Mouse (Mus musculus) neural tube, embryonic 12.5 days (tissue): ENCODE measurements at regions not wholly inside any gene's neighbourhood (a gene's known extent, or its start where the extent isn't known, plus 50 kb on each side); places are given as distances from the start of the nearest gene placed in this dataset.
A peak's percentile ranks its signal among the peaks of the same experiment; 100 is the strongest.

Experiments used
- ATAC-seq: fragments of 200-750 bp; cut with Nextera tagmentation; 2 replicates; pipeline ENCODE4 v1.8.0; 2017; ENCODE audit warnings: low read depth, mild to moderate bottlenecking, moderate TSS enrichment, moderate library complexity; ENCODE audit not compliant: low FRiP score
- H3K27ac ChIP-seq: fragments of 300-500 bp; sonication (generic); 2 replicates; pipeline ENCODE4 v1.5.1; 2016
- H3K27me3 ChIP-seq: fragments of 300-500 bp; sonication (generic); replicated peaks from 2 replicates; pipeline ENCODE4 v1.6.1; 2016; ENCODE audit warnings: mild to moderate bottlenecking
- H3K36me3 ChIP-seq: fragments of 300-500 bp; sonication (generic); 2 replicates; pipeline ENCODE4 v1.6.1; 2016; ENCODE audit warnings: mild to moderate bottlenecking
- H3K4me1 ChIP-seq: fragments of 300-500 bp; sonication (generic); 2 replicates; pipeline ENCODE4 v1.6.1; 2016
- H3K4me2 ChIP-seq: fragments of 300-500 bp; sonication (generic); replicated peaks from 2 replicates; pipeline ENCODE4 v1.6.1; 2016; ENCODE audit warnings: mild to moderate bottlenecking
- H3K4me3 ChIP-seq: fragments of 300-500 bp; sonication (generic); 2 replicates; pipeline ENCODE4 v1.5.1; 2016
- H3K9ac ChIP-seq: fragments of 300-500 bp; sonication (generic); 2 replicates; pipeline ENCODE4 v1.6.1; 2016; ENCODE audit warnings: mild to moderate bottlenecking
- H3K9me3 ChIP-seq: fragments of 300-500 bp; sonication (generic); 2 replicates; pipeline ENCODE4 v1.6.1; 2016; ENCODE audit warnings: mild to moderate bottlenecking
- WGBS: fragments of 180-500 bp; shearing (Covaris S2); methylation state at CpG from one replicate; pipeline ENCODE4 v1.1.7; 2016; 5-methylcytosine and 5-hydroxymethylcytosine counted together

GRCm38 (mm10) chr7:40195366-40195765, 677.8 kb downstream of the Zfp619 start:
- no peak for ATAC-seq
- Histone ChIP-seq H3K4me1 (no peaks in the 10 kb centered on the region), H3K9ac (no peak overlapping the region), H3K4me3 (no peak overlapping the region), H3K27me3 (no peaks in the 10 kb centered on the region), H3K36me3 (no peaks in the 10 kb centered on the region), H3K4me2 (no peak overlapping the region), H3K9me3 (no peaks in the 10 kb centered on the region), H3K27ac (no peak overlapping the region)
- WGBS: 82% methylated on average over 3 of the region's 3 CpGs

GRCm38 (mm10) chr7:40202615-40203014, 685.0 kb downstream of the Zfp619 start:
- ATAC-seq: no peak
- H3K27me3 ChIP-seq: no peaks in the 10 kb centered on the region
- no peak overlapping the region for H3K9ac ChIP-seq
- no peak overlapping the region for H3K27ac ChIP-seq
- no peaks in the 10 kb centered on the region for H3K4me1 ChIP-seq
- H3K36me3 ChIP-seq: no peaks in the 10 kb centered on the region
- H3K4me3 ChIP-seq: no peak overlapping the region
- H3K9me3 ChIP-seq: no peaks in the 10 kb centered on the region
- no peak overlapping the region for H3K4me2 ChIP-seq
- 82% methylated on average over 1 of the region's 1 CpGs for WGBS

- Histone ChIP-seq H3K27me3 (no peaks in the 10 kb centered on the region), H3K4me1 (no peaks in the 10 kb centered on the region), H3K4me2 (no peak overlapping the region), H3K27ac (no peak overlapping the region), H3K36me3 (no peaks in the 10 kb centered on the region), H3K9me3 (no peaks in the 10 kb centered on the region), H3K4me3 (no peak overlapping the region), H3K9ac (no peak overlapping the region)
- WGBS: 84% methylated on average over 5 of the region's 5 CpGs
- no peak for ATAC-seq
Measured at GRCm38 (mm10) chr7:40211956-40212355, 686.2 kb upstream of the Vstm2b start.

DNA sequence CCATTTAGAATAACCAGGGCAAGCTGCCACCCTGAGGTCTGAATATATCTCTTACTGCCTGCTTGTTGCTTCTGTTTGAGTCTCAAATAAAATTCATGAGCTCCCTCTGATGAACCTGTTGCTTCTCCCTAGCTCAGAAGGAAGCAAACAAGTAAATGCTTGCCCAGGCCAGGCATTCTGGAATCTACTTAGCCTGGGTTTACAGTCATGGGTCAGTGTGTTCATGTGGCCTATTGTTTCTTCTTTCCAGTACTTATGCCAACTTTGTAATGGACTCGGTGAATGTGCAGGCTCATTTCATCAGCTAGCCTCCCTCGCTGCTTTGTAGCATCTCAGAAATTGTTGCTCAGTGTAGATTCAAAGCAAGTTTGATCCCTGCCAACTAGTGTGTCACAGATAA, 685.6 kb upstream of the Vstm2b start:
- Histone ChIP-seq H3K4me2 (no peak overlapping the region), H3K36me3 (no peaks in the 10 kb centered on the region), H3K4me3 (no peak overlapping the region), H3K9me3 (no peaks in the 10 kb centered on the region), H3K27ac (no peak overlapping the region), H3K4me1 (no peaks in the 10 kb centered on the region), H3K27me3 (no peaks in the 10 kb centered on the region), H3K9ac (no peak overlapping the region)
- no peak for ATAC-seq
- 91% methylated on average over 2 of the region's 2 CpGs for WGBS

DNA sequence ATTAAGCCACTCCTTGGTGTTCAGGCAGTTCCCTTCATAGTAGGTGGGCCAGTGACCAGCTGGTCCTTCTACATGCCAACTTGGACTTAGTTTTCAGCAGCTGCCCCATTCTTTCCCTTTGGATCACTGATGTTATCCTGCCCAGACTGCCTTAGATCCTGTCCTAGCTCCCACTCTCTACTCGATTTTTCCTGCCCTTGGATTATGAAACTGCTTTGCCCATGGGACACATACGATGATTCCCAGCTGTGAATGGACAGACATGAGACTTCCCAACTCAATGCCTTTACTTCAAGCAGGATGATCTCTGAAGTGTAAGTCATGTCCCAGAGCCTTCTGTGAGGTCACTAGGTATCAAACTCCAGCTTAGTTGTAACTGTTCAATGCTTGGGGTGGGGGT, 684.5 kb upstream of the Vstm2b start:
- Histone ChIP-seq H3K9ac (no peak overlapping the region), H3K4me1 (no peaks in the 10 kb centered on the region), H3K36me3 (no peaks in the 10 kb centered on the region), H3K27ac (no peak overlapping the region), H3K9me3 (no peaks in the 10 kb centered on the region), H3K27me3 (no peaks in the 10 kb centered on the region), H3K4me3 (no peak overlapping the region), H3K4me2 (no peak overlapping the region)
- 72% methylated on average over 2 of the region's 2 CpGs for WGBS
- no peak for ATAC-seq

- ATAC-seq: peak; percentile 35; the same call in 1 of the 2 replicates
- Histone ChIP-seq H3K27me3 (no peaks in the 10 kb centered on the region), H3K4me2 (no peak overlapping the region), H3K9me3 (no peaks in the 10 kb centered on the region), H3K4me1 (no peaks in the 10 kb centered on the region), H3K4me3 (no peak overlapping the region), H3K9ac (no peak overlapping the region), H3K36me3 (no peaks in the 10 kb centered on the region), H3K27ac (no peak overlapping the region)
- WGBS: 53% methylated on average over 4 of the region's 4 CpGs
Measured at GRCm38 (mm10) chr7:40214395-40214794, 683.7 kb upstream of the Vstm2b start.

DNA sequence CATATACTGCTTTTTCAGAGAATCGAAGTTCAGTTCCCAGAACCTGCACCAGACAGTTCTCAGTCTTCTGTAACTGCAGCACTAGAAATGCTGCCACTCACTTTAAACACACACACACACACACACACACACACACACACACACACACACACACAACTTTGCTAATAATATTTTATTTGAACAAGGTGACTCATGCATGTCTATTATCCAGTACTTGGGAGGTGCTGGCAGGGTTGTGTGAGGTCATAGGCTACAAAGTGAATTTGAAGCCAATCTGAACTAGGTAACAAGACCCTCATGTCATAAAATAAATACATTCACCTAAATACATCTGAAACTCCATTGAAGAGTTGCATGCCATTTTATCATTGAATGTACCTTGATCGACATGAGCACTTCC, 682.9 kb upstream of the Vstm2b start:
- no peak for ATAC-seq
- Histone ChIP-seq H3K9me3 (no peaks in the 10 kb centered on the region), H3K27ac (no peak overlapping the region), H3K27me3 (no peaks in the 10 kb centered on the region), H3K36me3 (no peaks in the 10 kb centered on the region), H3K4me3 (no peak overlapping the region), H3K9ac (no peak overlapping the region), H3K4me1 (no peaks in the 10 kb centered on the region), H3K4me2 (no peak overlapping the region)
- WGBS: 85% methylated on average over 2 of the region's 2 CpGs

- H3K9ac ChIP-seq: no peak overlapping the region
- no peak overlapping the region for H3K4me2 ChIP-seq
- no peaks in the 10 kb centered on the region for H3K27me3 ChIP-seq
- H3K4me3 ChIP-seq: no peak overlapping the region
- H3K27ac ChIP-seq: no peak overlapping the region
- ATAC-seq: no peak
- no peaks in the 10 kb centered on the region for H3K36me3 ChIP-seq
- no peaks in the 10 kb centered on the region for H3K9me3 ChIP-seq
- no peaks in the 10 kb centered on the region for H3K4me1 ChIP-seq
- WGBS: 84% methylated on average over 4 of the region's 4 CpGs
Measured at GRCm38 (mm10) chr7:40220549-40220948, 677.6 kb upstream of the Vstm2b start.

GRCm38 (mm10) chr7:40245188-40245587, 652.9 kb upstream of the Vstm2b start:
- Histone ChIP-seq H3K27ac (no peak overlapping the region), H3K4me3 (no peak overlapping the region), H3K36me3 (no peaks in the 10 kb centered on the region), H3K4me1 (no peaks in the 10 kb centered on the region), H3K27me3 (no peaks in the 10 kb centered on the region), H3K9me3 (no peaks in the 10 kb centered on the region), H3K9ac (no peak overlapping the region), H3K4me2 (no peak overlapping the region)
- 89% methylated on average over 8 of the region's 8 CpGs for WGBS
- no peak for ATAC-seq

GRCm38 (mm10) chr7:40248521-40248920, 649.6 kb upstream of the Vstm2b start:
- H3K4me1 ChIP-seq: no peaks in the 10 kb centered on the region
- no peak overlapping the region for H3K27ac ChIP-seq
- H3K9ac ChIP-seq: no peak overlapping the region
- no peak overlapping the region for H3K4me2 ChIP-seq
- ATAC-seq: no peak
- no peaks in the 10 kb centered on the region for H3K36me3 ChIP-seq
- no peaks in the 10 kb centered on the region for H3K9me3 ChIP-seq
- no peak overlapping the region for H3K4me3 ChIP-seq
- 86% methylated on average over 2 of the region's 2 CpGs for WGBS
- H3K27me3 ChIP-seq: no peaks in the 10 kb centered on the region

DNA sequence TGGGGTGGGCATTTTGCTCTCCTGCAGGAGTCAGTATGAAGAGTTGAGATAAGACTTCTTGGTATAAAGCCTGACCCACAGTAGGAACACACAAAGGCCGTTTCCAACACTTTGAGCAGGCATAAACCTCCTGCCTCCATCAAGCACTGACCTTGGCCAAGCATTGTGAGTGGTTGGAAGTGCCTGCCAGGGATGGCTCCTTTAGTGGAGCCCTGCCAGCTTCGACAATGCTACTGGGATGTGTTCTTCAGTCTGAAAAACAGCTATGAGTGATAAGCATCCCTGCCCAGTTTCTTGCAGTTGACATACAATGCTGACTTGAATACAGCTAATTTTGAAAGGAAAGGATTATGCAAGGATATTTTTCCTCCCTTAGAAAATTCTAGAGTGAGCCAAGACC, 644.6 kb upstream of the Vstm2b start:
- H3K9ac ChIP-seq: no peak overlapping the region
- H3K36me3 ChIP-seq: no peaks in the 10 kb centered on the region
- no peak overlapping the region for H3K27ac ChIP-seq
- H3K4me2 ChIP-seq: no peak overlapping the region
- WGBS: 71% methylated on average over 2 of the region's 2 CpGs
- no peaks in the 10 kb centered on the region for H3K9me3 ChIP-seq
- no peak overlapping the region for H3K4me3 ChIP-seq
- H3K27me3 ChIP-seq: no peaks in the 10 kb centered on the region
- ATAC-seq: no peak
- no peaks in the 10 kb centered on the region for H3K4me1 ChIP-seq

DNA sequence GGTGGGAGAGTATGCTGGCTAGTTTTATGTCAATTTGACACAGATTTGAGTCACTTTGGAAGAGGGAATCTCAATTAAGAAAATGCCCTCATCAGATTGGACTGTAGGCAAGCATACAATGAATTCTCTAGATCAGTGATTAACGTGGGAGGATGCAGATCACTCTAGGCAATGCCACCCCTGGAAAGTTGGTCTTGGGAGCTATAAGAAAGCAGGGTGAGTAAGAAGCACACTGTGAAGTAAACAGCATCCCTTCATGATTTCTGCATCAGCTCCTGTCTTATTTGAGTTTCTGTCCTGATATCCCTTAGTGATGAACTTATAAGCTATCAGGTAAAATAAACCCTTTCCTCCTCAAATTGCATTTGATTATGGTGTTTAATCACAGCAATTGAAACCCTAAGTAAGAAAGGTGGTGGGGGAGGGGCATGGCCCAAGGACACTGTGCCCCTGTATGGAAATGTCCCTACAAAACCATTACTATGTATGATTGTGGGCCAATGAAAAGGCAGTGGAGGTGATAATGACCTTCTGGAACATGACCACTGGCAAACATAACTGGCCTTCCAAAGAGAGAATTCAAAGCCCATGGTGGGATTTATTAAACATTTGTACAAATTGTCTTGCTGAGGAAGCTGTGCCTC, 640.3 kb upstream of the Vstm2b start:
- Histone ChIP-seq H3K27ac (no peak overlapping the region), H3K27me3 (no peaks in the 10 kb centered on the region), H3K4me1 (no peaks in the 10 kb centered on the region), H3K4me2 (no peak overlapping the region), H3K9ac (no peak overlapping the region), H3K4me3 (no peak overlapping the region), H3K36me3 (no peaks in the 10 kb centered on the region), H3K9me3 (no peaks in the 10 kb centered on the region)
- no peak for ATAC-seq
- WGBS: 71% methylated on average over 1 of the region's 1 CpGs

GRCm38 (mm10) chr7:40258377-40258739, 639.8 kb upstream of the Vstm2b start:
- Histone ChIP-seq H3K9me3 (no peaks in the 10 kb centered on the region), H3K27me3 (no peaks in the 10 kb centered on the region), H3K4me3 (no peak overlapping the region), H3K9ac (no peak overlapping the region), H3K4me1 (no peaks in the 10 kb centered on the region), H3K27ac (no peak overlapping the region), H3K36me3 (no peaks in the 10 kb centered on the region), H3K4me2 (no peak overlapping the region)
- no peak for ATAC-seq
- WGBS: 58% methylated on average over 6 of the region's 6 CpGs
